Mouse (Mus musculus) olfactory bulb, adult 2 months (tissue): Measurements from ENCODE around the gene Tnk1. TPM values are rescaled to one million over a fixed set of nuclear protein-coding genes. Genes with fewer than 3 reads are reported as not detected.

ENCODE experiments used
- H3K27ac ChIP-seq: fragments of 200-500 bp; 2 replicates; pipeline ENCODE4 v1.5.1; 2012; ENCODE audit warnings: low read depth, low read length; ENCODE audit not compliant: insufficient read depth
- H3K4me1 ChIP-seq: fragments of 200-500 bp; 2 replicates; pipeline ENCODE4 v1.6.1; 2012; ENCODE audit warnings: low read length; ENCODE audit not compliant: control insufficient read depth, insufficient read depth
- H3K4me3 ChIP-seq: fragments of 200-500 bp; 2 replicates; pipeline ENCODE4 v1.5.1; 2012; ENCODE audit warnings: mild to moderate bottlenecking, low read depth, low read length, moderate library complexity; ENCODE audit not compliant: insufficient read depth
- CTCF ChIP-seq: fragments of 200-500 bp; IDR thresholded peaks from 2 replicates; pipeline ENCODE4 v1.5.1; 2012; ENCODE audit warnings: low read depth, mild to moderate bottlenecking, low read length, moderate library complexity; ENCODE audit not compliant: insufficient read depth
- POLR2A ChIP-seq: fragments of 200-500 bp; IDR thresholded peaks from 2 replicates; pipeline ENCODE4 v1.6.1; 2012; ENCODE audit warnings: mild to moderate bottlenecking, low read depth, low read length, moderate library complexity; ENCODE audit not compliant: insufficient read depth
- WGBS: fragments of 180-500 bp; shearing (Covaris S2); methylation state at CpG from one replicate; pipeline ENCODE4 v1.1.7; 2018; 5-methylcytosine and 5-hydroxymethylcytosine counted together
- polyA plus RNA-seq: library from polyadenylated mRNA; stranded (reverse); fragments of >200 nt; gene quantifications from 2 replicates; pipeline ENCODE4 v1.2.4, GENCODE M21; 2012; ENCODE audit warnings: low replicate concordance; ENCODE audit not compliant: missing spikeins, insufficient read depth, insufficient read length

Tnk1 gene
- polyA plus RNA-seq, 1 experiment, result not detected

GRCm38 (mm10) chr11:69894671-69895070 is 36.1 kb upstream of the Tnk1 start:
- Histone ChIP-seq H3K4me3 (no peak overlapping the region; the same call in 1 of the 2 replicates), H3K4me1 (no peaks in the 10 kb centered on the region), H3K27ac (no peak overlapping the region)
- TF ChIP-seq POLR2A, result no peak
- TF ChIP-seq CTCF, result no peak
- WGBS, result 76% methylated on average over 5 of the region's 5 CpGs

- WGBS, result 44% methylated on average over 4 of the region's 4 CpGs
- Histone ChIP-seq H3K27ac (no peak overlapping the region; the same call in 1 of the 2 replicates), H3K4me1 (no peaks in the 10 kb centered on the region)
These were observed 33.0 kb upstream of the Tnk1 start for GRCm38 (mm10) chr11:69891482-69891881.

GRCm38 (mm10) chr11:69886907-69887635 is 28.5 kb upstream of the Tnk1 start:
- Histone ChIP-seq H3K4me3 (no peak overlapping the region), H3K4me1 (no peaks in the 10 kb centered on the region), H3K27ac (no peak overlapping the region)
- WGBS, result 68% methylated on average over 8 of the region's 8 CpGs
- TF ChIP-seq POLR2A (no peak), CTCF (no peak)

More at GRCm38 (mm10) chr11:69891482-69891881, 33.0 kb upstream of the Tnk1 start:
- TF ChIP-seq POLR2A (no peak), CTCF (no peak)
- H3K4me3 ChIP-seq, result no peak overlapping the region

GRCm38 (mm10) chr11:69884663-69885062 is 26.1 kb upstream of the Tnk1 start:
- TF ChIP-seq POLR2A (no peak), CTCF (no peak)
- Histone ChIP-seq H3K4me1 (peaks cover 11% of the 10 kb centered on the region), H3K27ac (no peak overlapping the region), H3K4me3 (no peak overlapping the region)
- 86% methylated on average over 8 of the region's 8 CpGs for WGBS

GRCm38 (mm10) chr11:69884240-69884639 is 25.7 kb upstream of the Tnk1 start:
- Histone ChIP-seq H3K4me1 (peaks cover 11% of the 10 kb centered on the region), H3K27ac (no peak overlapping the region), H3K4me3 (no peak overlapping the region)
- 79% methylated on average over 9 of the region's 9 CpGs for WGBS
- TF ChIP-seq CTCF, result no peak
- TF ChIP-seq POLR2A, result no peak

GRCm38 (mm10) chr11:69883527-69884151 is 25.1 kb upstream of the Tnk1 start:
- 82% methylated on average over 8 of the region's 8 CpGs for WGBS

GRCm38 (mm10) chr11:69883066-69883465 is 24.5 kb upstream of the Tnk1 start:
- TF ChIP-seq POLR2A, result no peak
- no peak for TF ChIP-seq CTCF
- WGBS, result 68% methylated on average over 4 of the region's 4 CpGs
- Histone ChIP-seq H3K4me1 (peaks cover 13% of the 10 kb centered on the region), H3K27ac (no peak overlapping the region), H3K4me3 (no peak overlapping the region)

More at GRCm38 (mm10) chr11:69883527-69884151, 25.1 kb upstream of the Tnk1 start:
- TF ChIP-seq CTCF (no peak), POLR2A (no peak)
- H3K27ac ChIP-seq, result no peak overlapping the region
- no peak overlapping the region for H3K4me3 ChIP-seq
- peaks cover 12% of the 10 kb centered on the region for H3K4me1 ChIP-seq

GRCm38 (mm10) chr11:69881787-69882670 is 23.5 kb upstream of the Tnk1 start:
- 58% methylated on average over 21 of the region's 21 CpGs for WGBS
- Histone ChIP-seq H3K4me1 (peaks cover 18% of the 10 kb centered on the region), H3K27ac (no peak overlapping the region), H3K4me3 (peak overlapping the region; percentile 48; the same call in 1 of the 2 replicates)
- TF ChIP-seq CTCF (no peak), POLR2A (no peak)
